Mouse (Mus musculus): ENCODE results near the gene BC030867.
A peak's percentile ranks its signal among the peaks of the same experiment; 100 is the strongest.

GRCm38 (mm10) chr11:102248630-102249230 lies at the start of gene BC030867:
- TF ChIP-seq CTCF (IDR thresholded peaks at IDR 0.05; ENCODE audit: extremely low read depth, insufficient read depth, insufficient read length, insufficient replicate concordance) (peak; percentile 90), POLR2A (IDR thresholded peaks at IDR 0.05; ENCODE audit: low read depth, low read length) (no peak)
